Mouse (Mus musculus) kidney, embryonic 14.5 days (tissue): ENCODE results near the gene Tnip2. TPM values are rescaled to one million over a fixed set of nuclear protein-coding genes. Genes with fewer than 3 reads are reported as not detected.

Experiments
- ATAC-seq: fragments of 200-750 bp; cut with Nextera tagmentation; 2 replicates; pipeline ENCODE4 v1.8.0; 2017; ENCODE audit warnings: moderate number of reproducible peaks, mild to moderate bottlenecking, moderate TSS enrichment, moderate library complexity; ENCODE audit not compliant: low FRiP score, low TSS enrichment
- H3K27ac ChIP-seq: fragments of 300-500 bp; sonication (generic); 2 replicates; pipeline ENCODE4 v1.5.1; 2014; ENCODE audit warnings: low read depth, mild to moderate bottlenecking, low read length, moderate library complexity, mixed read lengths
- H3K27me3 ChIP-seq: fragments of 300-500 bp; sonication (generic); 2 replicates; pipeline ENCODE4 v1.6.1; 2014; ENCODE audit warnings: mild to moderate bottlenecking, low read length; ENCODE audit not compliant: control insufficient read depth, insufficient read depth
- H3K36me3 ChIP-seq: fragments of 300-500 bp; sonication (generic); 2 replicates; pipeline ENCODE4 v1.6.1; 2014; ENCODE audit warnings: low read length, mixed read lengths; ENCODE audit not compliant: control insufficient read depth, insufficient read depth
- H3K4me1 ChIP-seq: fragments of 300-500 bp; sonication (generic); 2 replicates; pipeline ENCODE4 v1.6.1; 2014; ENCODE audit warnings: low read length, mixed read lengths; ENCODE audit not compliant: control insufficient read depth, insufficient read depth
- H3K4me2 ChIP-seq: fragments of 300-500 bp; sonication (generic); replicated peaks from 2 replicates; pipeline ENCODE4 v1.6.1; 2014; ENCODE audit warnings: low read depth, mild to moderate bottlenecking, low read length
- H3K4me3 ChIP-seq: fragments of 300-500 bp; sonication (generic); 2 replicates; pipeline ENCODE4 v1.5.1; 2014; ENCODE audit warnings: mild to moderate bottlenecking, low read length
- H3K9ac ChIP-seq: fragments of 300-500 bp; sonication (generic); 2 replicates; pipeline ENCODE4 v1.6.1; 2014; ENCODE audit warnings: low read depth, mild to moderate bottlenecking, low read length, moderate library complexity
- H3K9me3 ChIP-seq: fragments of 300-500 bp; sonication (generic); 2 replicates; pipeline ENCODE4 v1.6.1; 2016; ENCODE audit warnings: low read length; ENCODE audit not compliant: control insufficient read depth
- WGBS: fragments of 180-500 bp; shearing (Covaris S2); extraction: QIAGEN DNeasy Blood & Tissue Kit; methylation state at CpG from one replicate; pipeline ENCODE4 v1.1.7; 2014; 5-methylcytosine and 5-hydroxymethylcytosine counted together
- polyA plus RNA-seq: library from polyadenylated mRNA; unstranded; fragments of >200 nt; fragmentation: Nextera tagmentation; extraction: Ambion mirVana; gene quantifications from 2 replicates; pipeline ENCODE4 v1.2.1, GENCODE M21; 2014

Tnip2 gene
- polyA plus RNA-seq, 1 experiment from 2014 or later = 16.1 TPM

DNA sequence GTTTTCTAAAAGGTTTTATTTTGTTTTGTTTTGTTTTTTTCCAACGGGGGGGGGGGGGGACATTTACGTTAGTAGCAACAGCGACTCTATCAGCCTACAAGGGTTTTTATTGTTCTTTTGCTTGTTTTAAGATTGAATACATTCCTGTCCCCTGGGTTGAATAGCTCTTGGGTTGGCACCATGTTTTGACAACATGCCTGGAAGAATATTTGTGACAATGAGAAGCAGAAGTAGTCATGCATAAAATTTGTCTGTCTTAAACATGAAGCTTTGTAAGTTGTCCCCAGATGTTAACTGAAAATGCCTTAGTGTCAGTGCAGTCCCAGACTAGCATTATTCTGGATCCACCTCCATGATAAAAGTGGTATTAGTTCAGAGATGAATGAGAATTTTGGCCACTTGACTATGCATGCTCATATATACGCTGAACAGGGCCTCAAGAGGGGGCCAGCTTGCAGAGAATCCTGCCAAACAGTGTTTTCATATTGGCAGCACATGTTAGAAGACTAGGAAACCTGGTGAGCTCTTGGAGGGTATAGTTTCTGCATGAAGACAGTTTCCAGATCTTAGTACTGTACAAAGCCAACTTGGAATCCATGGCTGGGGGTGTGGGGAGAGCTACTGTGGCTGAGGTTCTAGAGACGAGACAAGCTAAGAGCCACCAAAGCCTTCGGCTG lies 24.9 kb downstream of the Tnip2 start:
- 0 out of 2 replicates have a peak, but pooled peaks have one; percentile 24 for ATAC-seq
- WGBS = 72% methylated on average over 6 of the region's 6 CpGs
- Histone ChIP-seq H3K4me3 (no peak overlapping the region), H3K4me2 (no peak overlapping the region), H3K9ac (no peak overlapping the region), H3K27me3 (no peaks in the 10 kb centered on the region), H3K36me3 (peaks cover 17% of the 10 kb centered on the region), H3K27ac (no peak overlapping the region), H3K4me1 (no peaks in the 10 kb centered on the region), H3K9me3 (no peaks in the 10 kb centered on the region)

DNA sequence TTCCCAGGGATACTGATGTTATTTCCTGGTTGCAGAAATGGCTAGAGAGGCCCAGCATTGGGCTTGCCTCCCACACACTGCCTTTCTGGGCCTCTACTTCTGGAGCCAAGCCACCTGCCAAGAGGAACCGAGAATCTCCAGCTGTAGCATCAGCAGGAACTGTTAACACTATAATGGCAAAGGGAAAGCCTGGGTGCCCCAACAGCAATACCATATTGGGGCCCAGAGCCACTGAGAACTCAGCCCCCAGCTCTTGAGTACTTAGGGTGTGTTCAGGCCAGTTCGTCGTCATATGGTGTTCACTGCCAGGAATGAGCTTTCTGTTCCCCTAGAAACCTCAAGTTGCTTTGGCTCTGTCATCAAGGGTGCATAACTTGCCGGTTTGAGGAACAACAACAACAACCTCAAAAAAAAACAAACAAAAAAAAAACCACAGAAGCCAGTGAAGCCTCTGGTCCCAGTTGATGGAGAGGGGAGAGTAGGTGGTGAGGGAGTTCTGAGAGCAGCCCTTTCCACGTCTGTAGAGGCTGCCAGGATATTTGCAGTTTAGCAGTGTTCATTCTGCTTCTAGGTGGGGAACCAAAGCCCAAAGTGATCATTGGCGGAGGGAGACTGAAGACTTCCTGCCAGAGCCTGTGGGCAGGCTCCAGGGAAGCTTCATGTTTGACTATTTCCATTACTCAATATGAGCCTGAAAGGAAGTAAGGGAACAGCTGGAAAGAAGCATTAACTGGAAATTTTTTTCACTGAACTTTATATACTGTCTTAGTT lies 26.3 kb downstream of the Tnip2 start:
- no peak for ATAC-seq
- 76% methylated on average over 6 of the region's 6 CpGs for WGBS

DNA sequence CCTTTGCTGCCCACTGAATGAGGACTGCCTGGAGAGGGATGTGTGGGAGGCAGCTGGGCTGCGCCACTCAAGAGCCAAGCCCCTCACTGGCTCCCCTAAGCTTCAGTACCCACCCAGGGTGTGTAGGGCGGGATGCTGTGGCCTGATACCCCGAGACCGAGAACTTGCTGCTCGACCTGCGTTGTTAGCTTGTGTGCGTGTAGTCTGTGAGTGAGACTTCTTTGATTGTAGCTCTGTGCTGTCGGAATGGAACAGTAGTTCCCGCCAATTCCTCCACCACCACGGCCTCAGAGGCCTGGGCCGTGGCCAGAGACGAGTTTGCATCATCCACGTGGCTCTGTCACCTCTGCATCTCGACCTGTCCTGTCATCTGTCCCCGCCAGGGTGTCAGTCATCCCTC lies 28.1 kb downstream of the Tnip2 start:
- no peak for ATAC-seq
- Histone ChIP-seq H3K27ac (no peak overlapping the region), H3K4me3 (no peak overlapping the region), H3K9ac (no peak overlapping the region), H3K9me3 (no peaks in the 10 kb centered on the region), H3K4me1 (no peaks in the 10 kb centered on the region), H3K36me3 (peaks cover 28% of the 10 kb centered on the region), H3K4me2 (no peak overlapping the region), H3K27me3 (no peaks in the 10 kb centered on the region)
- WGBS = 94% methylated on average over 15 of the region's 15 CpGs

More for the DNA sequence above, 26.3 kb downstream of the Tnip2 start:
- Histone ChIP-seq H3K4me2 (no peak overlapping the region), H3K4me3 (no peak overlapping the region), H3K4me1 (no peaks in the 10 kb centered on the region), H3K9ac (no peak overlapping the region), H3K9me3 (no peaks in the 10 kb centered on the region), H3K36me3 (peaks cover 17% of the 10 kb centered on the region), H3K27me3 (no peaks in the 10 kb centered on the region), H3K27ac (no peak overlapping the region)

DNA sequence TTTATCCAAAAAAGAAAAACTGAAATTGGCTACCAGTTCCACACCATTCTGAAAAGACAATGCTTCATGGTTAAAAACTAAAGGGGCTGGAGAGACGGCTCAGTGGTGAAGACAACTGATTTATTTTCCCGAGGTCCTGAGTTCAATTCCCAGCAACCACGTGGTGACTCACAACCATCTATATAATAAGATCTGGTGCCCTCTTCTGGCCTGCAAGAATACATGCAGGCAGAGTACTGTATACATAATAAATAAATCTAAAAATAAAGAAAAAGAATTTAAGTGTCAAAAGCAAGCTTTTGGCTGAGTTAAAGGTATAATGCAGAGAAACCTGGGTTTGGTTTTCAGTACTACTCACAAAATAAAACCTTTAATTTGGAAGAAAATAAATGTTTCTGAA lies 32.9 kb downstream of the Tnip2 start:
- Histone ChIP-seq H3K27me3 (no peaks in the 10 kb centered on the region), H3K27ac (no peak overlapping the region), H3K4me2 (no peak overlapping the region), H3K9me3 (no peaks in the 10 kb centered on the region), H3K4me1 (no peaks in the 10 kb centered on the region), H3K4me3 (no peak overlapping the region), H3K9ac (no peak overlapping the region), H3K36me3 (peaks cover 60% of the 10 kb centered on the region)
- WGBS = 78% methylated on average over 3 of the region's 3 CpGs
- ATAC-seq = no peak

DNA sequence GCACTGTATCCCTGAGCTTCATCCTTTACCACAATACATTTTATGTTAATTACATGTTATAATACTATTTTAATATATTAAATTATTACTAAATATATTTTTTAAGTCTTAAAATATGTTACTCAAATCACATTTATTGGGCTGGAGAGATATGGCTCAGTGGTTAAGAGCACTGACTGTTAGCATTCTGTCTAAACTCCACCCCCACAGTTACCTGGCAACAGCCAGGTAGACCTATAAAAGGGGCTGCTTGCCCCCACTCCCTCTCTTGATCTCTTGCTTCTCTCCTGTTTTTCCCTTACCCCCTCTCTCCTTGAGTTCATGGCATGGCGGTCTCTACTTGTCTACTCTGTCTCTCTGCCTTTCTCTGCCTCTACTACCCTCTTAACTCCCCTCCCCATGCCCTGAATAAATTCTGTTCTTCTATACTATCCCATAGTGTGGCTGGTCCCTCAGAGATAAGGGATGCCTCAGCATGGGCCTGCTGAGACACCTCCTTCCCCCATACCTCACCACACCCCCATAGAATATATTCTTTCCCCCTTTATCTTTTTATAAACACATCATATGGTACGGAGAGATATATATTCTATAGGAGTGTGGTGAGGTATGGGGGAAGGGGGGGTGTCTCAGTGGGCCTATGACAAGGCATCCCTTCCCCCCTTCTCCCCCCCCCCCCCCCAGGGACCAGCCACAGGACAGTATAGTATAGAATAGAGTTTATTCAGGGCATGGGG lies 45.6 kb downstream of the Tnip2 start:
- WGBS = 97% methylated on average over 2 of the region's 2 CpGs
- ATAC-seq = no peak

DNA sequence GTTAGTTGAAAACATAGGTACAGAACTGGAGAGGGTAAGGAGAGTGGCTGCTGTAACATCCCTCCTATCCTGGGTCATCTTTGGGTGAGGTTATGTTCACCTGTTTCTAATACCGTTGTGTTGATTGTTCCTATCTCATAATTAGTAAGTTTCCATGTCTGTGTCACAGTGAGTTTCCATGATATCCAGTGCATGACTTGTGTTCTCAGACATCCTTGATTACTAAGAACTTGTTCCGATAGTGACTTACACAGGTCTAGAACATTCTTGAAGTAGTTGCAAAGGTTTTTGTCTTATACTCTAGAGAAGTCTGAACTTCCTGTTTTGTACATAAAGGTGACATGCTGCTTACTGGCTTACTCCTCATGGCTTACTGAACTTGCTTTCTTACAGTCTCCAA lies 47.1 kb downstream of the Tnip2 start:
- no peak overlapping the region for H3K9ac ChIP-seq
- no peak overlapping the region for H3K4me2 ChIP-seq
- H3K36me3 ChIP-seq = peaks cover 76% of the 10 kb centered on the region
- no peaks in the 10 kb centered on the region for H3K27me3 ChIP-seq
- 96% methylated on average over 2 of the region's 2 CpGs for WGBS
- no peak overlapping the region for H3K27ac ChIP-seq
- no peak overlapping the region for H3K4me3 ChIP-seq
- no peaks in the 10 kb centered on the region for H3K4me1 ChIP-seq
- no peak for ATAC-seq
- no peaks in the 10 kb centered on the region for H3K9me3 ChIP-seq

More for the DNA sequence above, 45.6 kb downstream of the Tnip2 start:
- Histone ChIP-seq H3K36me3 (peaks cover 66% of the 10 kb centered on the region), H3K27me3 (no peaks in the 10 kb centered on the region), H3K4me1 (no peaks in the 10 kb centered on the region), H3K4me2 (no peak overlapping the region), H3K4me3 (no peak overlapping the region), H3K9me3 (no peaks in the 10 kb centered on the region), H3K27ac (no peak overlapping the region), H3K9ac (no peak overlapping the region)

DNA sequence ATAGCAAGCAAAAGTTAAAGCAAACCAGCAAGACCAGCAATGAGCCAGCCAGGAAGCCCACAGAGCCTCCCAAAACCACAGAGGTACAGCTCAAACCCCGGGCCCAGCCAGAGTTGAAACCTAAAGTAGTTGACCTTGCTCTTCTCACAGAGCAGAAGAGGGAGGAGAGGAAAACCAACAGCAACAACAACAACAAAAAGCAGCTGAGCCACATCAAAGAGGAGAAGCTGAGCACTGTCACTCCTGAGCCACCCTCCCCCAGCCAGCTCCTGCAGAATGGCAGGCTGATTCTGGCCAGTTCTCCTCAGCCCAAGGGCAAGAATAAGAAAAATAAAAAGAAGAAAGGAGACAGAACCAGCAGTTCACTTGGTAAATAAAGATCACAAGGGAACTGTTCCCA lies 47.7 kb downstream of the Tnip2 start:
- Histone ChIP-seq H3K4me3 (no peak overlapping the region), H3K4me2 (no peak overlapping the region), H3K9ac (no peak overlapping the region), H3K27me3 (no peaks in the 10 kb centered on the region), H3K9me3 (no peaks in the 10 kb centered on the region), H3K36me3 (peaks cover 79% of the 10 kb centered on the region), H3K4me1 (no peaks in the 10 kb centered on the region), H3K27ac (no peak overlapping the region)
- WGBS = 71% methylated on average over 1 of the region's 1 CpGs
- no peak for ATAC-seq

DNA sequence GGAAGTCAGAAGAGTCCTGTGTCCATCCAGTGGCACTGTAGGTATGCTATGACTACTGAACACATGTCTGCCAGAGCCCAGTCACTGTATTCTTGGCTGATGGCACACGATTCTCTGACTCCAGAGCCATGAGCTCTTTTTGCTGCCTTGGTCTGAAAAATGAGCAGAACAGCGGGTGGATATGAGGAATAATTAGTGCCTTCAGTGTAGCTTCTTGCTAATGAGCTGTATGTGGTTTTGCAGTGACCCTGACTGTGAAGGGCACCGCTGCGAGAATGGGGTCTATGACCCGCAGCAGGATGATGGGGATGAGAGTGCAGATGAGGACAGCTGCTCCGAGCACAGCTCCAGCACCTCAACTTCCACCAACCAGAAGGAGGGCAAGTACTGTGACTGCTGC lies 52.0 kb downstream of the Tnip2 start:
- Histone ChIP-seq H3K36me3 (peaks cover 94% of the 10 kb centered on the region), H3K4me3 (no peak overlapping the region), H3K4me1 (no peaks in the 10 kb centered on the region), H3K9me3 (no peaks in the 10 kb centered on the region), H3K27me3 (no peaks in the 10 kb centered on the region), H3K27ac (no peak overlapping the region), H3K9ac (no peak overlapping the region), H3K4me2 (no peak overlapping the region)
- 91% methylated on average over 6 of the region's 6 CpGs for WGBS
- no peak for ATAC-seq

DNA sequence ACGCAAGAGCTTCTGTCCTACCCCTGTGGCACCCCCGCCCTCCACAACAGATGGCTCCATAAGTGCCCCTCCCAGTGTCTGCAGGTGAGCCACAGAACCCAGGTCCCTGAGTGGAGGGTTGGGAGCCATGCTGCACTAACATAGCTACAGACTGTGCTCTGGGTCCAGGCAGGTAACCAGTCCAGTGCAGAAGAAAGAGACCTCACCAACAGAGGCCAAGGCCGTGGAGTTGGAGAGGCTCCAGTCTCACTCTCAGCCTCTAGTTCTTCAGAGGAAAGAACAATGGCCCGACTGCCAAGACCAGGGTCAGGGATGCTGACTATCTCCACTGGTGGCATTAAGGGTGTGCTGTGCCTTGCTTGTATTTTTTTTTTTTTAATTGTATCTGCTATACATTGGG lies 52.5 kb downstream of the Tnip2 start:
- no peak overlapping the region for H3K4me2 ChIP-seq
- no peaks in the 10 kb centered on the region for H3K4me1 ChIP-seq
- H3K27me3 ChIP-seq = no peaks in the 10 kb centered on the region
- WGBS = 95% methylated on average over 4 of the region's 4 CpGs
- no peaks in the 10 kb centered on the region for H3K9me3 ChIP-seq
- no peak overlapping the region for H3K4me3 ChIP-seq
- no peak for ATAC-seq
- no peak overlapping the region for H3K27ac ChIP-seq
- H3K36me3 ChIP-seq = peaks cover 92% of the 10 kb centered on the region
- H3K9ac ChIP-seq = no peak overlapping the region
